Mouse (Mus musculus) lung, postnatal 4 days (tissue): ENCODE data around the gene Grsf1.

Experiments
- DNase-seq, 2 experiments: peaks; one replicate each; pipeline ENCODE4 v3.0.0; 2021

Gene Grsf1

GRCm38 (mm10) chr5:88688583-88689187, 12.7 kb upstream of the Grsf1 start:
- peak in 1 of 2 experiments; percentile 24 for DNase-seq

GRCm38 (mm10) chr5:88687996-88688406, 12.0 kb upstream of the Grsf1 start:
- no peak for DNase-seq

GRCm38 (mm10) chr5:88685745-88686299, 9.9 kb upstream of the Grsf1 start:
- no peak for DNase-seq

GRCm38 (mm10) chr5:88685306-88685705, 9.3 kb upstream of the Grsf1 start:
- DNase-seq = no peak

- no peak for DNase-seq
These were observed 8.3 kb upstream of the Grsf1 start for GRCm38 (mm10) chr5:88684226-88684625.

- DNase-seq = no peak
These were observed 7.7 kb upstream of the Grsf1 start for GRCm38 (mm10) chr5:88683706-88684105.

- DNase-seq = no peak
These were observed 4.6 kb upstream of the Grsf1 start for GRCm38 (mm10) chr5:88680567-88680966.

GRCm38 (mm10) chr5:88679341-88679740, 3.4 kb upstream of the Grsf1 start:
- no peak for DNase-seq

GRCm38 (mm10) chr5:88678929-88679328, 3.0 kb upstream of the Grsf1 start:
- DNase-seq = no peak

- peak in 1 of 2 experiments; percentile 58 for DNase-seq
These were observed 1.1 kb downstream of the Grsf1 start for GRCm38 (mm10) chr5:88674703-88675442.

GRCm38 (mm10) chr5:88663875-88664274, 12.1 kb downstream of the Grsf1 start:
- no peak for DNase-seq

- DNase-seq = no peak
These were observed 12.8 kb downstream of the Grsf1 start for GRCm38 (mm10) chr5:88663151-88663550.

- DNase-seq = no peak
These were observed 18.1 kb downstream of the Grsf1 start for GRCm38 (mm10) chr5:88657868-88658267.

- no peak for DNase-seq
These were observed 23.4 kb downstream of the Grsf1 start for GRCm38 (mm10) chr5:88652589-88652988.

- DNase-seq = no peak
These were observed 26.5 kb downstream of the Grsf1 start for GRCm38 (mm10) chr5:88649250-88650173.

GRCm38 (mm10) chr5:88645405-88645804, 30.6 kb downstream of the Grsf1 start:
- DNase-seq = no peak

- no peak for DNase-seq
These were observed 31.1 kb downstream of the Grsf1 start for GRCm38 (mm10) chr5:88644901-88645300.

GRCm38 (mm10) chr5:88643491-88643890, 32.5 kb downstream of the Grsf1 start:
- DNase-seq = no peak

- DNase-seq = no peak
These were observed 33.2 kb downstream of the Grsf1 start for GRCm38 (mm10) chr5:88642786-88643185.

GRCm38 (mm10) chr5:88634076-88634475, 41.9 kb downstream of the Grsf1 start:
- DNase-seq = no peak

- no peak for DNase-seq
These were observed 43.5 kb downstream of the Grsf1 start for GRCm38 (mm10) chr5:88632463-88632862.

- DNase-seq = no peak
These were observed 44.4 kb downstream of the Grsf1 start for GRCm38 (mm10) chr5:88631545-88631944.

- peak; percentile 51 to 56 for DNase-seq
These were observed 45.1 kb downstream of the Grsf1 start for GRCm38 (mm10) chr5:88630883-88631282.
